Mouse (Mus musculus) embryonic facial prominence, embryonic 15.5 days (tissue): ENCODE measurements around the gene Taf5l. TPM values are rescaled to one million over a fixed set of nuclear protein-coding genes. Genes with fewer than 3 reads are reported as not detected.

Experiments used
- ATAC-seq: fragments of 200-750 bp; cut with Nextera tagmentation; 2 replicates; pipeline ENCODE4 v1.8.0; 2017; ENCODE audit warnings: low read depth, moderate TSS enrichment; ENCODE audit not compliant: insufficient number of reproducible peaks, low FRiP score, low TSS enrichment
- H3K27ac ChIP-seq: fragments of 300-500 bp; sonication (generic); replicated peaks from 2 replicates; pipeline ENCODE4 v1.5.1; 2015; ENCODE audit warnings: mild to moderate bottlenecking, inconsistent platforms
- H3K27me3 ChIP-seq: fragments of 300-500 bp; sonication (generic); 2 replicates; pipeline ENCODE4 v1.6.1; 2015; ENCODE audit warnings: inconsistent platforms
- H3K36me3 ChIP-seq: fragments of 300-500 bp; sonication (generic); 2 replicates; pipeline ENCODE4 v1.6.1; 2015; ENCODE audit warnings: mild to moderate bottlenecking, inconsistent platforms
- H3K4me1 ChIP-seq: fragments of 300-500 bp; sonication (generic); 2 replicates; pipeline ENCODE4 v1.6.1; 2015; ENCODE audit warnings: inconsistent platforms
- H3K4me2 ChIP-seq: fragments of 300-500 bp; sonication (generic); replicated peaks from 2 replicates; pipeline ENCODE4 v1.6.1; 2015; ENCODE audit warnings: mild to moderate bottlenecking, inconsistent platforms
- H3K4me3 ChIP-seq: fragments of 300-500 bp; sonication (generic); replicated peaks from 2 replicates; pipeline ENCODE4 v1.5.1; 2015; ENCODE audit warnings: mild to moderate bottlenecking, inconsistent platforms
- H3K9ac ChIP-seq: fragments of 300-500 bp; sonication (generic); 2 replicates; pipeline ENCODE4 v1.6.1; 2015; ENCODE audit warnings: inconsistent platforms
- H3K9me3 ChIP-seq: fragments of 300-500 bp; sonication (generic); replicated peaks from 2 replicates; pipeline ENCODE4 v1.6.1; 2016; ENCODE audit warnings: inconsistent platforms
- WGBS: fragments of 180-500 bp; shearing (Covaris S2); methylation state at CpG from one replicate; pipeline ENCODE4 v1.1.7; 2015; 5-methylcytosine and 5-hydroxymethylcytosine counted together
- polyA plus RNA-seq: library from polyadenylated mRNA; unstranded; fragments of >200 nt; fragmentation: Nextera tagmentation; extraction: Ambion mirVana; gene quantifications from 2 replicates; pipeline ENCODE4 v1.2.1, GENCODE M21; 2015

The Taf5l gene
- polyA plus RNA-seq, 1 experiment from 2014 or later: 36.0 TPM

GRCm38 (mm10) chr8:124011989-124012586 is 9.1 kb downstream of the Taf5l start:
- H3K4me3 ChIP-seq: no peak overlapping the region
- peaks cover 29% of the 10 kb centered on the region for H3K36me3 ChIP-seq
- no peak overlapping the region for H3K27ac ChIP-seq
- H3K27me3 ChIP-seq: no peaks in the 10 kb centered on the region
- no peak overlapping the region for H3K9ac ChIP-seq
- H3K9me3 ChIP-seq: no peaks in the 10 kb centered on the region
- 87% methylated on average over 3 of the region's 3 CpGs for WGBS
- no peak overlapping the region for H3K4me2 ChIP-seq
- 0 out of 2 replicates have a peak, but pooled peaks cover 8% of the 10 kb centered on the region for H3K4me1 ChIP-seq
- ATAC-seq: no peak

- Histone ChIP-seq H3K9me3 (no peaks in the 10 kb centered on the region), H3K4me3 (no peak overlapping the region), H3K4me2 (no peak overlapping the region), H3K4me1 (0 out of 2 replicates have a peak, but pooled peaks cover 8% of the 10 kb centered on the region), H3K9ac (no peak overlapping the region), H3K27ac (no peak overlapping the region), H3K36me3 (peaks cover 34% of the 10 kb centered on the region), H3K27me3 (no peaks in the 10 kb centered on the region)
- whole genome bisulfite sequencing: 82% methylated on average over 3 of the region's 3 CpGs
- no peak for ATAC-seq
Observed at GRCm38 (mm10) chr8:124011580-124011979, 9.6 kb downstream of the Taf5l start.

GRCm38 (mm10) chr8:124007829-124008228 is 13.4 kb downstream of the Taf5l start:
- no peaks in the 10 kb centered on the region for H3K27me3 ChIP-seq
- H3K4me1 ChIP-seq: peaks cover under 1% of the 10 kb centered on the region; the same call in 1 of the 2 replicates
- peaks cover 64% of the 10 kb centered on the region for H3K36me3 ChIP-seq
- no peak overlapping the region for H3K4me3 ChIP-seq
- H3K9ac ChIP-seq: no peak overlapping the region
- no peak overlapping the region for H3K4me2 ChIP-seq
- 91% methylated on average over 6 of the region's 6 CpGs for WGBS
- H3K9me3 ChIP-seq: no peaks in the 10 kb centered on the region
- ATAC-seq: no peak
- H3K27ac ChIP-seq: no peak overlapping the region

- Histone ChIP-seq H3K27ac (no peak overlapping the region), H3K9me3 (no peaks in the 10 kb centered on the region), H3K4me1 (peaks cover 26% of the 10 kb centered on the region), H3K4me2 (no peak overlapping the region), H3K36me3 (peaks cover 69% of the 10 kb centered on the region), H3K9ac (no peak overlapping the region), H3K27me3 (no peaks in the 10 kb centered on the region), H3K4me3 (no peak overlapping the region)
- WGBS: 72% methylated on average over 10 of the region's 10 CpGs
- no peak for ATAC-seq
Observed at GRCm38 (mm10) chr8:124002546-124003108, 18.6 kb downstream of the Taf5l start.

GRCm38 (mm10) chr8:123999568-123999967 is 21.6 kb downstream of the Taf5l start:
- H3K4me3 ChIP-seq: no peak overlapping the region
- H3K27me3 ChIP-seq: no peaks in the 10 kb centered on the region
- H3K4me2 ChIP-seq: no peak overlapping the region
- peak; percentile 68; the same call in 1 of the 2 replicates for ATAC-seq
- H3K9ac ChIP-seq: no peak overlapping the region
- peaks cover 26% of the 10 kb centered on the region for H3K4me1 ChIP-seq
- H3K27ac ChIP-seq: peak overlapping the region; percentile 63; the same call in 1 of the 2 replicates
- H3K36me3 ChIP-seq: peaks cover 62% of the 10 kb centered on the region
- H3K9me3 ChIP-seq: no peaks in the 10 kb centered on the region
- 40% methylated on average over 2 of the region's 2 CpGs for WGBS

- Histone ChIP-seq H3K36me3 (peaks cover 41% of the 10 kb centered on the region), H3K9ac (no peak overlapping the region), H3K4me2 (no peak overlapping the region), H3K4me3 (no peak overlapping the region), H3K27ac (peak overlapping the region; percentile 69), H3K4me1 (no peaks in the 10 kb centered on the region), H3K9me3 (no peaks in the 10 kb centered on the region), H3K27me3 (no peaks in the 10 kb centered on the region)
- 77% methylated on average over 3 of the region's 3 CpGs for WGBS
- no peak for ATAC-seq
Observed at GRCm38 (mm10) chr8:123993997-123994396, 27.2 kb downstream of the Taf5l start.

GRCm38 (mm10) chr8:123993597-123993996 is 27.6 kb downstream of the Taf5l start:
- no peak for ATAC-seq
- no peak overlapping the region for H3K4me3 ChIP-seq
- no peak overlapping the region for H3K4me2 ChIP-seq
- H3K9ac ChIP-seq: no peak overlapping the region
- no peaks in the 10 kb centered on the region for H3K4me1 ChIP-seq
- 81% methylated on average over 5 of the region's 5 CpGs for WGBS
- H3K36me3 ChIP-seq: peaks cover 37% of the 10 kb centered on the region
- H3K27ac ChIP-seq: peak overlapping the region; percentile 69; the same call in 1 of the 2 replicates
- no peaks in the 10 kb centered on the region for H3K9me3 ChIP-seq
- H3K27me3 ChIP-seq: no peaks in the 10 kb centered on the region

GRCm38 (mm10) chr8:123992587-123992986 is 28.6 kb downstream of the Taf5l start:
- ATAC-seq: no peak
- no peaks in the 10 kb centered on the region for H3K4me1 ChIP-seq
- H3K4me3 ChIP-seq: no peak overlapping the region
- H3K9ac ChIP-seq: no peak overlapping the region
- H3K27me3 ChIP-seq: no peaks in the 10 kb centered on the region
- H3K27ac ChIP-seq: no peak overlapping the region
- H3K4me2 ChIP-seq: no peak overlapping the region
- H3K9me3 ChIP-seq: no peaks in the 10 kb centered on the region
- peaks cover 33% of the 10 kb centered on the region for H3K36me3 ChIP-seq
- WGBS: 86% methylated on average over 8 of the region's 8 CpGs

GRCm38 (mm10) chr8:123990277-123991049 is 30.7 kb downstream of the Taf5l start:
- Histone ChIP-seq H3K4me1 (no peaks in the 10 kb centered on the region), H3K27ac (no peak overlapping the region), H3K9ac (no peak overlapping the region), H3K4me2 (no peak overlapping the region), H3K4me3 (no peak overlapping the region), H3K36me3 (peaks cover 18% of the 10 kb centered on the region; the same call in 1 of the 2 replicates), H3K27me3 (no peaks in the 10 kb centered on the region), H3K9me3 (no peaks in the 10 kb centered on the region)
- 81% methylated on average over 13 of the region's 13 CpGs for WGBS
- ATAC-seq: no peak

- Histone ChIP-seq H3K4me2 (no peak overlapping the region), H3K4me1 (no peaks in the 10 kb centered on the region), H3K4me3 (no peak overlapping the region), H3K27ac (no peak overlapping the region; the same call in 1 of the 2 replicates), H3K9me3 (no peaks in the 10 kb centered on the region), H3K36me3 (0 out of 2 replicates have a peak, but pooled peaks cover 9% of the 10 kb centered on the region), H3K27me3 (no peaks in the 10 kb centered on the region), H3K9ac (no peak overlapping the region)
- no peak for ATAC-seq
- WGBS: 72% methylated on average over 7 of the region's 7 CpGs
Observed at GRCm38 (mm10) chr8:123989128-123989527, 32.1 kb downstream of the Taf5l start.

GRCm38 (mm10) chr8:123988605-123989038 is 32.6 kb downstream of the Taf5l start:
- 57% methylated on average over 6 of the region's 6 CpGs for WGBS
- no peak for ATAC-seq
- Histone ChIP-seq H3K9me3 (no peaks in the 10 kb centered on the region), H3K4me3 (no peak overlapping the region), H3K27me3 (no peaks in the 10 kb centered on the region), H3K4me1 (0 out of 2 replicates have a peak, but pooled peaks cover 2% of the 10 kb centered on the region), H3K27ac (no peak overlapping the region; the same call in 1 of the 2 replicates), H3K36me3 (0 out of 2 replicates have a peak, but pooled peaks cover 5% of the 10 kb centered on the region), H3K4me2 (no peak overlapping the region), H3K9ac (no peak overlapping the region)
